In the genomic region with DNA sequence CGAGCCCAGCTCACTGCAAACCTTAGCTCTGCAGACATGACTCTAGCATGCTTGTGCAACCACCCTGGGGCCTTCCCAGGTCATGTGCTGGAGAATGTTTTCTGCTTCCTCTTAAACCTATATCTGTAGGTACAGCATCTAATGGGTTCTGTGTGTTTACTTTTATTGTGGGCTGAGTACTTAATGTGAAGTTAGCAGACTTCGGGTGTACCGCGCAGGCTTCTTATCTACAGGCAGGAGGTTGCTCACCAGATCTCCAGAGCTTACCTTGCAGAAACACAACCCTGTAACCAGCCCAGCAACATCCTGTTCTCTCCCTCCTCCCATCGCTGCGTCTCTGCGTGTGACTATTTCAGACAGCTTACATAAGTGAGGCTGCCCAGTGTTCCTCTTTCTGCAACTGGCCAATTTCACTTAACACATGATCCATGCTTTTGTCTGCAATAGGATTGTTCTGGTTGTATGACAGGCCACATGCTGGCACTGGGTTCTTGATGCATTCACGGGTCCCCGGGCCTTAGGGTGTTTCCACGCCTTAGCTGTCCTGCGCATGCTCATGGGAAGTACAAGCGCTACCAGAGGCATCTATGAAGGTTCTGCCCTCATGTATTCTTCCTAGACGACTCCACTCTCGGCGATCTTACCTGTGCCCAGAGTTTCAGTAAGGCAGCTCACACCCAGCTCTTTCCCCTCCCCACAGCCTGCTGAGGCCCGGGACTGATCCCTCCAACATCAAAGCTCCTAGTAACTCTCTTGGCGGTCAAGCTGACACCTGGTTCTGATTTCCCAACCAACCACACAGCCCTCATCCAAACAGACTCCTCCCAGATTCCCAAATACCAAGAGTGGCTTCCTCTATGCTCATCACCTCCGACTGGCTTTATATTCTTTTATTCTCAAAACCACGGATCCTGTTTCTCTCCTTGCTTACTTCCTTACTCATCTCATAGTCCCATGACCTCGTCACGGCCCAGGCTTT, we compare ENCODE assay signal across 8 mouse cellular contexts.
A peak's percentile ranks its signal among the peaks of the same experiment; 100 is the strongest.
DNase-seq lines count a peak whose midpoint lies in the region; ATAC-seq and TF ChIP-seq lines count a peak whose summit lies in the region.

No protein-coding gene starts in this region.

- ATAC-seq in frontal cortex, adult (ENCODE audit: low TSS enrichment) = peak; percentile 59
- peak; percentile 65 for ATAC-seq in granulocyte monocyte progenitor cell, adult 5-6 weeks (replicated peaks; ENCODE audit: poor library complexity, severe bottlenecking)
- ATAC-seq in lung, postnatal 0 days = 0 out of 2 replicates have a peak, but pooled peaks have one; percentile 20
- no peak for ATAC-seq in cerebellum, adult (ENCODE audit: insufficient number of reproducible peaks, low FRiP score, low TSS enrichment)

- no peak overlapping the region for H3K9ac ChIP-seq in lung, postnatal 0 days (replicated peaks; ENCODE audit: low read depth)

- no peak overlapping the region for H3K4me3 ChIP-seq in lung, postnatal 0 days (ENCODE audit: low read depth, low read length)

- H3K4me1 ChIP-seq in lung, postnatal 0 days (ENCODE audit: insufficient read depth, low read depth, low read length) = no peaks in the 10 kb centered on the region; the same call in 1 of the 2 replicates

- no peaks in the 10 kb centered on the region for H3K27me3 ChIP-seq in lung, postnatal 0 days (replicated peaks; ENCODE audit: insufficient read depth, low read length)

- no peaks in the 10 kb centered on the region for H3K36me3 ChIP-seq in lung, postnatal 0 days (ENCODE audit: insufficient read depth, low read length)

- H3K4me2 ChIP-seq in lung, postnatal 0 days (replicated peaks; ENCODE audit: low read depth, low read length) = no peak overlapping the region

- no peaks in the 10 kb centered on the region for H3K9me3 ChIP-seq in lung, postnatal 0 days (ENCODE audit: low read length)

- H3K27ac ChIP-seq in lung, postnatal 0 days (ENCODE audit: low read length) = no peak overlapping the region

- 58% methylated on average over 21 of the region's 21 CpGs for WGBS in lung, postnatal 0 days

- TF ChIP-seq CTCF in lung, postnatal 0 days (IDR thresholded peaks at IDR 0.05) = no peak

- no peak for DNase-seq in frontal cortex, postnatal 10 days (ENCODE audit: low spot score in 2 of 2)
- DNase-seq in B cell, adult 2 months = peak; percentile 21 to 26
- peak; percentile 56 for DNase-seq in lung, postnatal 0 days (ENCODE audit: low spot score)
- peak; percentile 34 to 42 for DNase-seq in thymus, postnatal 10 days (ENCODE audit: low spot score in 2 of 2)
- DNase-seq in cerebellum, postnatal 10 days = no peak

- no peak for TF ChIP-seq EP300 in lung, postnatal 0 days (IDR thresholded peaks at IDR 0.05)

Comparison
In these comparisons a context has a peak if more than half of its experiments do, and no peak if none do; other contexts are left out.
1. DNase-seq: peak in B cell, adult 2 months (2 of 2), lung, postnatal 0 days (single experiment) and thymus, postnatal 10 days (2 of 2); none in frontal cortex, postnatal 10 days (0 of 2) and cerebellum, postnatal 10 days (0 of 2).